Mouse (Mus musculus) gastrocnemius, adult 18-20 months (tissue): ENCODE results near the gene Eef1a2. TPM values are rescaled to one million over a fixed set of nuclear protein-coding genes. Genes with fewer than 3 reads are reported as not detected.

Experiments
- DNase-seq: peaks from one replicate; pipeline ENCODE4 v3.0.0; 2021; ENCODE audit warnings: low spot score
- total RNA-seq, 2 experiments: library from RNA; stranded (reverse); gene quantifications; 2 replicates each; pipeline ENCODE4 v1.2.3; 2021

The Eef1a2 gene
- total RNA-seq, 2 experiments from 2014 or later = 2,039 to 2,096 TPM

DNA sequence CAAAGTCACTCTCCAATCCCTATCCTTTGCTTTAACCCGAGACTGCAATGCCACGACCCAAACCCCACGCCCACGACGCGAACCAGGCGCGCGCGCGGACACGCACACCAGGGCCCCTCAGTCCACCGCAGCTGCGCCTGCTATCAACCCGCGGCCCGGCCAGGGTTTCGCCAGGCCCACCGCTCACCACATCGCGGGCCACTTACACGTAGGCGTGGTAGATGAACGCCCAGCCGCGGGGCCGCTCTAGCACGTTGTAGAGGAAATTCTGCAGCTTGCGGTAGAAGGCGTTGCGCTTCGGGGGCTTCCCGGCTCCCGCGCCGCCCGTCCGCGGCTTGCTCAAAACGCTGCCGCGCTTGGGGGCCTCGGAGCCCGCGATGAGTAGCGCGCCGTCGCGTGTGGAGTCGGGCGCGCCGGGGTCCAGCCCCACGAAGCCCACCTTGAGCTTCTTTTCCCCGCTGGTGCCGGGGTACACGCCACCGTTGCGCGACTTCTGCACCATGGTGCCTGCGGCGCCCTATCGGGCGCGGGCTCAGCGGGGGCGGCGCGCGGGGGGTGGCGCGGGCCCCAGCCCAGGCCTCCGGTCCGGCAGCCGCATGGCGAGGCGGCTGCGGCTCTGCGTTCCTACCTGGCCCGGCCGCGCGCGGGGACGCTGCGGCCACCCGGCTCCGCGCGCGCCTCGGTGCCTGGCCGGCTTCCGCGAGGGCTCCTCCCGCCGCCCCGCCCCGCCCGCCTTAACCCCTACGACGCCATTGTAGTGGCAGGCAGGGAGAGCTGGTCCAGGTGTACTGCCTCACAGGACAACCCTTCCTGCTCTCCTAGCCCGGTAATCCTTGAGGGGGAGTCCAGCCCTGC lies 22.0 kb downstream of the Eef1a2 start, which contains the start of gene Kcnq2:
Kcnq2 (minus strand) TSS at position 710 of the 855 bp plus-strand sequence.
- DNase-seq = no peak

DNA sequence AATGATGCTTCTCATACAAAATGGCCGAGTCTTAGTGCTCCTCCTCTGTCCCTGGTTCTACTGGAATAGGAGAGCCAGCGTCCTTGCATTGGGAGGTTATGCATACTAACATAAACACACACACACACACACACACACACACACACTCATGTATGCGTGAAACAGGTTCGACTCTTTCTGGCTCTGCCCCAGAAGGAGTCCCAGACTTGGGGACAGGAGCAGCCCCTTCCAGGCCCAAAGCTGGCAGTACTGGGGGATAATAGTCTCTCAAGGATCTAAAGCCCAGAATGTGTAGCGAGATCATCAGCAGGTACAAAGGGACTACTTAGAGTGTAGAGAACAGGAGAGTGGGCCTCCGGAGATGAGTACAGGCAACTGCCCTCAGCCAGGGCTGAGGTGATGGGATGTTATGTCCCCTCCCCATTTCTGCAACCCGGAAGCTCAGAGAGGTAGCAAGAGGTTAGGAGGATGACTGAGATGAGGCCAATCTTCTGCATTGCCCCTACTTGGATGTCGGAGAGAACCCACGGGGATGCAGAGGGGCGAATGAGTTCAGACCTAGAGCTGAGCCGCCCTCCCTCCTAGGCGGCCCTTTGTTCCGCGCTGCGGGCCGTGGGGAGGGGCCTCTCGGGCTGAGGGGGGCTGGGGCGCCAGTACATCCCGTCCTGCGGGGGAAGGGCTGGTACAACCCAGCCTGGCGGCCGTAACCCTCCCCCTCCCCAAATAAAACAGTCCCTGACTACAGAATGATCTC lies 22.8 kb downstream of the Eef1a2 start:
- no peak for DNase-seq

DNA sequence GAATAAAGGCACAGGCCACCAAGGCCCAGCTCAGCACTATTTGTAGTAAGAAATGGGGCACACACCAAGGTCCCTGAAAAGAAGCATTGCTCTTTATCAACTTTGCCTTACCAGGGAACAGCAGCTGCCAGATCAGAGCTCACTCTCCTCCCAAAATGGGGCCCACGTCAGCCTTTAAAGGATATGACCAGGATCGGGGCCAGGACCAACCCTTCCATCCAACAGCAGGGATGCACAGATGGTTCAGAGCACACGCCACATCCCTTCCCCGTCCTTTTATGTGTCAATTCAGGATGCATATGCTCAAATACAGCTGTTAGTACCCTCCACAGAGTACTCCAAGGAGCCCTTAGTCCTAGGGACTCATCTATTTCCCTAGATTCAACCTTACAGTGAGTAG lies 26.6 kb downstream of the Eef1a2 start:
- no peak for DNase-seq

DNA sequence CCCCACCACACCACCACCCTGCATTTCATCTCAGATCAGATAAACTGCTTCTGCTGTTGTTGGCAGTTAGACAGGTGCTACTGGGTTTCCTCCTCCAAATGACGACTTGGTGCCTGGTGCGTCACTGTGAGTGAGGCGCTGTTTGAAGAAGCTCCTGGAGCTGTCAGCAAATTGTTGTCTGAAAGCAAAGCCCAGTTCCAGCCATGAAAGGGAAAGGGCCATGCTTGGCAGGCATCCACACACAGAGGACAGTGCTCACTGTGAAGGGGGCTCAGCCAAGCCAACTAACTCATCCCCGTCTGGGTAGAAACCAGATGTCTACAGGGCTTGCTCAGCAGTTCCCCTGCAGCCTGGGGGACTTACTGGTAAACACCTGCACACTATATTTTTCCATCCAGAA lies 27.9 kb downstream of the Eef1a2 start:
- DNase-seq = no peak

DNA sequence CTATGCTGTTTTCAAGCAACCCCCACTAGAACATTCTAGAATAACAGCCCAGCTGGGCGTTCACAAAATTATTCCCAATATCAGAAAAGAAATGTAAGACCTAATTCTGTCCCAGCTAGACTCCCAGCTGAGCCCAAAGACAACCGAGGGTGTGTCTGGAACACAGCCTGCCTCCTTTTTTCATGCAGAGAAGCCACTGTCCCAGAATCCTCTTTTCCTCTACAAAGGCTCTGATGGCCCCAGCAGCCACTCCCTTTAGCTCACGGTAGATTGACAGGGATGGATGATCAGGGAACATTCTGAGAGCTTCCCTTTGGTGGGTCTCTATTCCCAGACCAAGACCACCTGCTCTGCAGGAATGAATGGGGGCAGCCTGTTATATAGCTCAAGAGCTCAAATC lies 29.0 kb downstream of the Eef1a2 start:
- DNase-seq = no peak

DNA sequence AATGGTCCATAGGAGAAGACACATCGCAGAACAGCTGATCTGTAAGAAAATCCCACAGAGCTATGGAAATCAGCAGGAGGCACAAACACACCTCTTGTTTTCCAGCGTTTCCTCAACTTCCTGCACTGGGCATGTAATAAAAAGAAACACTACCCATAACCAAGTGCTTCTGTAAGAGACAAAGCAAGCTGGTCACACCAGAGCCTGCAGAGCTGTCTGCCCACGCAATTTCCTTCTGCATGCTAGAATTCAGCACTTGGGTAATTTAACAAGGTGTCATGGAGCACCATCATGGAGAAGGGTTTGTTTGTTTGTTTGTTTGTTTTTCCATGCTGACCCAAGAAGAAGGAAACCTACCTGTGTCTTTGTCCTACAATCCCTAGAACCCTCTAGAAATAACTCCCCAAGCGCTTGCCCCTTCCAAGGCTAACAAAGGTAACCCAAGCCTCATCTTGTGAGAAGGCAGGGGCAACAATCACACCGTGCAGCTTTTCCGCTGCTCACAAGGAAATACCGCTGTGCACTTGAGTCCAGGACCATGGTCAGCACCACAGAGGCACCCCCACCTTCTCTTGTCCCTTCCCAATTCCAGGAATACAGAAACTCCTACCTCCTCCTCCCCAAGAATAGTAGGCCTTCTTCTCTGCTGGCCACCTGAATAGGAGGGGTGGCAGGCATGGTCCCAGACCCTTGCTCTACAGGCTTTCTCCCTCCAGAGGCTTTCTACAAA lies 30.9 kb downstream of the Eef1a2 start:
- DNase-seq = no peak

DNA sequence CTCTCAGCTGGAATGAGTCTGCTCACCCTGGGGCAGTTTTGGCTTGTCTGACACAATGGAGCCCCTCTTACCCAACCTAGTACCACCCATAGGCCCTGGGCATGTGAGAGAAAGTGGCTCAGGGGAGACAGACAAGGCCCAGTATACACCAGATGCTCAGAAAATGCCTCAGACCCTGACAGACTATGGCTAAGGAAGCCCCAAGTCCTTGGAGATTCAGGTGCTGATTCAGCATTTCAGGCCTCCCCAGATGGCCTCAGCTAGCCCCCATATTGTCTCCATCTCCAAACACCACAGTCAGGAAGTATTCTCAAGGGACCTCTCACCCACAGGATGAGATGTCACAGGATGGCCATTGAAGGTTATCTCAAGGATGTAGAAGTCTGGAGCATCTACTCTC lies 34.2 kb downstream of the Eef1a2 start:
- no peak for DNase-seq

DNA sequence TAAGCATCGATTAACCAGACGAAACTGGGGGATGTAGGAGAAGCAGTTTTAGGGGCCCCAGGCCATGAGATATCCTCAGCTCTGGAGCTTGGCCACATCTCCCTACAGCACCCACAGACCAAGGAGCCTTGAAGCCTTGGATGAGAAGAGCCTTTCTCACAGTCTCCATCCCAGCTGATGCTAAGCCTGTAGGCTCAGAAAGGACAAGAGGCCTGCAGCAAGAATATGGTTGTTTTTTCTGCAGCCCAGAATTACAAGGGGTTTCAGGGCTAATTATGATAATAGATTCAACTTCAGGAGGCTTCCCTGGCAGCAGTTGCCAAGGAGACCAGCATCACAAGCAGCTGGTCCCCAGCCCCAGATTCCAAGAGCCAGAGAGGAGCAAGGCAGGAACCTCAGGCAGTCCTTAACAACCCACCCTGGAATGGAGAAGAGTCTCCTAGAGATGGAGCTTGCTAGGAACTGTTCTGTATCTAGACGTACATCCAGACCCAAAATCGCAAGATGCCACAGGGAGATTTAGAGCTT lies 35.8 kb downstream of the Eef1a2 start:
- DNase-seq = no peak

DNA sequence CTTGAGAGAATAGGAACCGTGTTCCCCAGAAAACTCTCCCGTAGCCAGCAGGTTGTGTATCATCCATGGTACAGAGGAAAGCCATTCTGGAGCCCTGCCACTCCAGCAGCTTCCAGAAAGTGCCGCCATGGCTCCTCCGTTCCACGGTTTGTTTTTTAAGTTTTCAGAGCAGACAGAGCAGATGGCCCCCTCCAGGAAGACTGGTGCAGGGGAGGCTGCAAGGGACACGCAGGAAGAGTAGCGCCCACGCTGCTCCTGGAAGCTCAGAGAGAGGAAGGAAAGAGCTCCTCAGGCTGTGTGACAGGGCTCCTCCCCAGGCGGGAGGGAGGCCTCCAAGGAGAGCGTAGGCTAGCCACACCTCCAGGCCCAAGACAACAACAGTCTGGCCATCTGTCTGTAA lies 36.9 kb downstream of the Eef1a2 start:
- no peak for DNase-seq

DNA sequence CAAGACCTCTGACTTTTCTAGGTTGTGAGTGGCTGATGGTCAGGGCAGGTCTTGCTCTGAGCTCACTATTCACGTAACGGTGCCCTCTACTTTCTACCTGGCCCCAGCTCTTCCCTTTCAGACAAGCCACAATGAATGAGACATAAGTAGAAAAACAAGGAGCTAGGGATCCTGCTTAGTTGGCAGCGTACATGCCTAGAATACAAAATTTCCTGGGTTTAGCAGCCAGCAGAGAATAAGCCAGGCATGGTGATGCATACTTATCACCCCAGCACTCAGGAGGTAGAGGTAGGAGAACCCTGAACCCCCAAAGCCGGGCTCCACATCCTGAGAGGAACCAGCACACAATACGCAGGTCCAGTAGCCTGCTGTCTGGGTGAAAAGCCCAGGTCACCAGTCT lies 40.4 kb downstream of the Eef1a2 start:
- DNase-seq = no peak

DNA sequence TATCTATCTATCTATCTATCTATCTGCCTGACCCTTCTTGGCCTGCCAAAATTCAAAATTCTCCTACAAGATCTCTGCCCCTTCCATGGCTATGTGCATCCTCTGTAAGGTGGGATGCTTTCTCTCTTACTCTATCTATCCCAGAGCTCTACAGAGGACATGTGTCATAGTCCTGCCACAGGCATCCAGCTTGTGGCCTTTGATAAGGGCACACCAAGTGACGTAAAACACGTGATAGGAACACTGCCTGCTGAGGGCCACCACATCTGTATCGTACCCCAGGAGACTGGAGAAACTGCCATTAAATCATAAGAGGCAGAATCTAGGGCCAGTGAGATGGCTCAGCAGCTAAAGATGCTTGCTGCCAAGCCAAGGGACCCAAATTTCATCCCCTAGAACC lies 41.4 kb downstream of the Eef1a2 start:
- DNase-seq = no peak

DNA sequence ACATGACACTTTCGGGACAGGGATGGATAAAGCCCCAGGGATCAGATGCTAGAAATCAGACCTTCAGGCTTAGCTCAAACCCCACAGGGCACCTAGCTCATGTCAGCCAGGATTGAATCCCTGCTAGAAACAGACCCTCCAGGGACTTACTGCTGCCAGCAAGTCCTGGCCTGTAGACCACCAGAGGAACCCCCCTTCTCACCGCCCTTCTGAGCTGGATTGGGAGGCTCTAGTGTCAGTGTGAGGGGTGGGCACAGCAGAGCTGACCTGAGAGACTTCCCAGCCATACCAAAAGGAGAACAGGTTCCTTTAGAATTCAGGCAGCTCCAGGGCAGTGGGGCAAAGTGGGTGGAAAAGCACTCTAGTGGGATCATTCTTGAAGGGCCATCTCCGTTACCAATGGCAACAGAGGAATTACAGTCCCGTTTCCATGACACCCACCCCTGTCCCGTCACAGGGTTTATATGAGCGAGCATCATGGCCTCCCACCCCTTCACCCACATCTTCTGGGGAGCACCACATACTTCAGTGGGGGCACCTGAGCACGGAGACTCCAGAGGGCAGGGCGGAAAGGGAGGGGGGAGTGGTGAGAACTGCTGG lies 43.0 kb downstream of the Eef1a2 start:
- DNase-seq = no peak

DNA sequence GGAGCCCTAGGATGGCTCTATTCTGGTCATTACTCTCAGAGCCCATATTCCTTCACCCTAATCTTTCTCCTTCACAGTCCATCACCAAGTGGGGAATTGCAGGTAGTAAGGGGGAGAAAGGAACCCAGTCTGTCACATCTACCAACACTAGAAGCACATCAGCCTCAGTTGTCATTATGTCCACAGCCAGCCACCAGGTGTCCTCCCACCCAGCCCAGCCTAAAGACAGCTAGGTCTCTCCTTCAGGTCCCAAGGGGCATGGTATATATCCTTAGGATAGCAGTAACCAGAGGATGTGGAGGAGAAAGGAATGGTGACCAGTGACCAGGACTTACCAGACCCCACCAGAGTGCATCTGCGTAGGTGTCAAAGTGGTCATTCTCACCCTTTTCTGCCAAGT lies 45.1 kb downstream of the Eef1a2 start:
- DNase-seq = no peak

DNA sequence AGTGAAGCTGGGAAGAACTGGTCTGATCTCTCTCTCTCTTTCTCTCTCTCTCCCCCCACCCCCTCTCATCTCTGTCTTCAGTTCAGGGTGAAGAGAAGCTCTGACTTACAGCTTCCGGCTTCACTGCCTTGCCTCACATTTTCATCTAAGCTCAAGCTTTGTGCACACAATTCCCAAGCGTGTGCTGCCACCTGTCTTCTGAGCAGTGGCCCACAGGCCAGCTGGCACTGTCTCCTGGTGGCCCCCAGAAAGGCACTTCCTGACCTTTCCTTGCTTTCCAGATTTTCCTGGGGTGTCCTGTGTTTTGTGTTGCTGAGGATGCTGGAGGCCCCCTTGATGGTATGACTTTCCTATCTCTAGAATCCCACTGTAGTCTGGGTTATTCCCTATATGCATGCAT lies 52.7 kb downstream of the Eef1a2 start:
- no peak for DNase-seq

DNA sequence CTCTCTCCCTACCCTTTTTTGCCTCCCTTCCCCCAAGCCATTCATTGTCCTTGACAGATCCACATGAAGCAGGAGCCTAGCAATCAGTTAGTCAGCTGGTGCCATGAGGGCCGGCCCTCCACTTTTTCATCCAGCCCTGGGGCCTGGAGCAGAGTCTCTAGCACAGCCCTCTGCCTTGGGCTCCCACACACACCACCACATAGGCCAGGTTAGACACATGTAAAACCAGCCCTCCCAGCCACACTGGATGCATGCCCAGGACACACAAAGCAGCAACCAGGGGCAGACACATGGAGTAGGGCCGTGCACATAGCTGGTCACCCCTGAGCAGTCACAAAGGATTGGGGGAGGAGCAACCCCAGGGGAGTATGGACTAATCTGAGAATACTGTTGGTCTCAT lies 54.7 kb downstream of the Eef1a2 start:
- DNase-seq = no peak

DNA sequence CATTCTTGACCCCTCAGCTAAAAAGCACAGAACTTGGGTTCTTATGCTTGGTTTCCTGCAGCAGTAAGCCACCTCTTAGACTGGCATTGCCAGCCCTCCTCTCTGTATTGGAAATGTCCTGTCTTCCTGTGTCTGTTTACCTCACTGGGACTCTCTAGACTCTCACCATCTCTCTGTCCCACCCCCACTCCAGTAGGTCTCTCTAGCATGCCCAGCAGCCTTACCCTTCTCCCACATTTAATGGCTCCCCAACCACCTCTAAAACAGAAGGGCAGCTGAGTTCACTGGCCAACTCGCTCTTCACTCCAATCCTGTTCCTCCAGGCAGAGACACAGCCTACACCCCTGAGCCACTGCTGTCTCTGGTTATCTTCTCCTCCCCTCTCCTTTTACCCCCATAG lies 55.2 kb downstream of the Eef1a2 start:
- DNase-seq = no peak

DNA sequence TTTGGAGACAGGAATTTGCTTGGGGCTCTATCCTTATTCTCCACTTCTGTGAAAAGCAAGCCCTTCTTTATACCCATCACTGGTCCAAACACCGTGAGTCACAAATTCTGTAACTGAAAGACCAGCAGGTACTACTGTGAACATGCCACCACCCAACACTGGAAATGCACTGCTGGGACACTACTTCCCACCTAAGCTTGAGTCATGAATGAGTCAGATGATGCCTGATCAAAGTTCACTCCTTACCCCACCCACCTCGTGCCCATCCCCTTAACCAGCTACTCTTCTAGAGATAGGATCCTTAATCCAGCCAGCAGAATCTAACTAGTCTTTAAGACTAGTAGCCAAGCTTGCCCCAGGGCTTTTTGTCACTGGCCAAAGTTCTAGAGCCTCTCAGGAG lies 56.7 kb downstream of the Eef1a2 start:
- DNase-seq = no peak
